Comparison of ENCODE assay signal across 16 mouse cellular contexts in the genomic region with DNA sequence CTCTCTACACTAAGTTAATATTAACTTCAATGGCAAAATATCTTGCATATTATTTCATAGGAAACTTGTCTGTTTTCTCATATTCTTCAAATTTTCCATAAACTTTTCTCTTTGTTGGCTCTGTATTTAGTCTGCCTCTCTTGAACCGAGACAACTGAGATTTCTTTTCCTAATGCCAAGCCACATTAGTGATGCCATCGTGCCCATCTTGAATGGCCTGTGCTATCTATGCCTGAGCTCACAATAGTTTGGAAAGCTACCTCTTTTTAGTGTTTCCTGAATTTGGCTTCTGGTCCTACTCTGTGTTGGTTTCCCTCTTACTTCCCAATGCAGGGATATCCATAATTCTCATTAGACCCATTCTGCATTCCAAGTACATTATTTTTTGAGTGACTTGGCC.
"Had no signal": no experiment of that assay in that cellular context is flagged by ENCODE, and none has a peak within 500 bp of the region (broad histone marks: within the 10 kb centered on the region; RNA-seq: fewer than 3 reads in every experiment).

No protein-coding gene starts in this region.

- DNase-seq: cerebellum, adult 9-10 months; cerebellum, adult 9-11 months; cerebellum, postnatal 10 days; cerebellum, postnatal 14 days; cerebellum, postnatal 25 days; cerebellum, postnatal 36 days; embryo, embryonic 11 days; forebrain, postnatal 0 days; gastrocnemius, adult 2 months; gastrocnemius, postnatal 10 days; gastrocnemius, postnatal 14 days; gastrocnemius, postnatal 25 days; gastrocnemius, postnatal 36 days; heart, adult 11 months; heart, adult 18-20 months; heart, adult 2 months had no signal
